Mouse (Mus musculus): Measurements from ENCODE around the gene Cdc14a. TPM values are rescaled to one million over a fixed set of nuclear protein-coding genes. Genes with fewer than 3 reads are reported as not detected.

The Cdc14a gene
- polyA plus RNA-seq, 1 experiment, result 6.5 TPM

- DNase-seq (ENCODE audit: low read depth), result peak; percentile 85
- TF ChIP-seq CTCF (IDR thresholded peaks at IDR 0.05; ENCODE audit: borderline replicate concordance, extremely low read depth, insufficient read depth, insufficient read length) (peak; percentile 78; the same call in 1 of the 2 replicates), POLR2A (IDR thresholded peaks at IDR 0.05; ENCODE audit: borderline replicate concordance, extremely low read depth, insufficient read depth, insufficient read length, poor library complexity, severe bottlenecking) (no peak)
Measured at GRCm38 (mm10) chr3:116340950-116341624, 82.7 kb downstream of the Cdc14a start.

- DNase-seq (ENCODE audit: low read depth), result no peak
- TF ChIP-seq CTCF (IDR thresholded peaks at IDR 0.05; ENCODE audit: borderline replicate concordance, extremely low read depth, insufficient read depth, insufficient read length), result no peak
- TF ChIP-seq POLR2A (IDR thresholded peaks at IDR 0.05; ENCODE audit: borderline replicate concordance, extremely low read depth, insufficient read depth, insufficient read length, poor library complexity, severe bottlenecking), result no peak
Measured at GRCm38 (mm10) chr3:116340281-116340680, 83.6 kb downstream of the Cdc14a start.

GRCm38 (mm10) chr3:116338616-116339015 lies 85.2 kb downstream of the Cdc14a start:
- TF ChIP-seq CTCF (IDR thresholded peaks at IDR 0.05; ENCODE audit: borderline replicate concordance, extremely low read depth, insufficient read depth, insufficient read length), result no peak

GRCm38 (mm10) chr3:116337840-116338239 lies 86.0 kb downstream of the Cdc14a start:
- no peak for DNase-seq (ENCODE audit: low read depth)
- TF ChIP-seq CTCF (IDR thresholded peaks at IDR 0.05; ENCODE audit: borderline replicate concordance, extremely low read depth, insufficient read depth, insufficient read length) (no peak), POLR2A (IDR thresholded peaks at IDR 0.05; ENCODE audit: borderline replicate concordance, extremely low read depth, insufficient read depth, insufficient read length, poor library complexity, severe bottlenecking) (no peak)

More at GRCm38 (mm10) chr3:116338616-116339015, 85.2 kb downstream of the Cdc14a start:
- no peak for DNase-seq (ENCODE audit: low read depth)

GRCm38 (mm10) chr3:116335036-116335435 lies 88.8 kb downstream of the Cdc14a start:
- TF ChIP-seq CTCF (IDR thresholded peaks at IDR 0.05; ENCODE audit: borderline replicate concordance, extremely low read depth, insufficient read depth, insufficient read length) (no peak), POLR2A (IDR thresholded peaks at IDR 0.05; ENCODE audit: borderline replicate concordance, extremely low read depth, insufficient read depth, insufficient read length, poor library complexity, severe bottlenecking) (no peak)

GRCm38 (mm10) chr3:116333711-116334110 lies 90.1 kb downstream of the Cdc14a start:
- no peak for DNase-seq (ENCODE audit: low read depth)
- no peak for TF ChIP-seq POLR2A (IDR thresholded peaks at IDR 0.05; ENCODE audit: borderline replicate concordance, extremely low read depth, insufficient read depth, insufficient read length, poor library complexity, severe bottlenecking)
- no peak for TF ChIP-seq CTCF (IDR thresholded peaks at IDR 0.05; ENCODE audit: borderline replicate concordance, extremely low read depth, insufficient read depth, insufficient read length)

More at GRCm38 (mm10) chr3:116335036-116335435, 88.8 kb downstream of the Cdc14a start:
- DNase-seq (ENCODE audit: low read depth), result no peak

GRCm38 (mm10) chr3:116333229-116333628 lies 90.6 kb downstream of the Cdc14a start:
- TF ChIP-seq POLR2A (IDR thresholded peaks at IDR 0.05; ENCODE audit: borderline replicate concordance, extremely low read depth, insufficient read depth, insufficient read length, poor library complexity, severe bottlenecking) (no peak), CTCF (IDR thresholded peaks at IDR 0.05; ENCODE audit: borderline replicate concordance, extremely low read depth, insufficient read depth, insufficient read length) (peak; percentile 62)
- peak; percentile 31 for DNase-seq (ENCODE audit: low read depth)

GRCm38 (mm10) chr3:116331811-116332464 lies 91.9 kb downstream of the Cdc14a start:
- DNase-seq (ENCODE audit: low read depth), result peak; percentile 83
- peak; percentile 86; the same call in 1 of the 2 replicates for TF ChIP-seq CTCF (IDR thresholded peaks at IDR 0.05; ENCODE audit: borderline replicate concordance, extremely low read depth, insufficient read depth, insufficient read length)
- no peak for TF ChIP-seq POLR2A (IDR thresholded peaks at IDR 0.05; ENCODE audit: borderline replicate concordance, extremely low read depth, insufficient read depth, insufficient read length, poor library complexity, severe bottlenecking)

- DNase-seq (ENCODE audit: low read depth), result no peak
- TF ChIP-seq CTCF (IDR thresholded peaks at IDR 0.05; ENCODE audit: borderline replicate concordance, extremely low read depth, insufficient read depth, insufficient read length) (no peak), POLR2A (IDR thresholded peaks at IDR 0.05; ENCODE audit: borderline replicate concordance, extremely low read depth, insufficient read depth, insufficient read length, poor library complexity, severe bottlenecking) (no peak)
Measured at GRCm38 (mm10) chr3:116329976-116330375, 93.9 kb downstream of the Cdc14a start.

GRCm38 (mm10) chr3:116329023-116329762 lies 94.6 kb downstream of the Cdc14a start:
- no peak for DNase-seq (ENCODE audit: low read depth)
- TF ChIP-seq CTCF (IDR thresholded peaks at IDR 0.05; ENCODE audit: borderline replicate concordance, extremely low read depth, insufficient read depth, insufficient read length) (no peak), POLR2A (IDR thresholded peaks at IDR 0.05; ENCODE audit: borderline replicate concordance, extremely low read depth, insufficient read depth, insufficient read length, poor library complexity, severe bottlenecking) (no peak)

- TF ChIP-seq POLR2A (IDR thresholded peaks at IDR 0.05; ENCODE audit: borderline replicate concordance, extremely low read depth, insufficient read depth, insufficient read length, poor library complexity, severe bottlenecking), result no peak
- no peak for TF ChIP-seq CTCF (IDR thresholded peaks at IDR 0.05; ENCODE audit: borderline replicate concordance, extremely low read depth, insufficient read depth, insufficient read length)
- DNase-seq (ENCODE audit: low read depth), result no peak
Measured at GRCm38 (mm10) chr3:116327616-116328004, 96.2 kb downstream of the Cdc14a start.
